Comparison of ENCODE assay signal across 21 mouse cellular contexts in genomic region chr7:138567352-138567751, GRCm38 (mm10).
DNase-seq lines count a peak whose midpoint lies in the region; ATAC-seq lines count a peak whose summit lies in the region.
"Had no signal": no experiment of that assay in that cellular context is flagged by ENCODE, and none has a peak within 500 bp of the region (broad histone marks: within the 10 kb centered on the region; RNA-seq: fewer than 3 reads in every experiment).

No protein-coding gene starts in this region.

- H3K4me3 ChIP-seq in kidney, embryonic 14.5 days (ENCODE audit: low read length), result no peak overlapping the region
- no peak overlapping the region for H3K4me3 ChIP-seq in kidney, embryonic 16.5 days (ENCODE audit: low read length)
- H3K4me3 ChIP-seq: forebrain, embryonic 13.5 days; forebrain, embryonic 15.5 days had no signal

- peak; percentile 69; the same call in 1 of the 2 replicates for ATAC-seq in kidney, embryonic 14.5 days (ENCODE audit: low FRiP score, low TSS enrichment)
- ATAC-seq in kidney, embryonic 16.5 days (ENCODE audit: low FRiP score, low TSS enrichment), result peak; percentile 75; the same call in 1 of the 2 replicates
- ATAC-seq: activated CD4-positive, CD25-positive, alpha-beta regulatory T cell, adult 4 months; CD4-positive, CD25-positive, alpha-beta regulatory T cell, adult 4 months; forebrain, embryonic 13.5 days; forebrain, embryonic 15.5 days; forebrain, postnatal 0 days; Patski had no signal

- no peaks in the 10 kb centered on the region for H3K9me3 ChIP-seq in kidney, embryonic 14.5 days (ENCODE audit: control insufficient read depth, low read length)
- H3K9me3 ChIP-seq in kidney, embryonic 16.5 days (ENCODE audit: low read length), result no peaks in the 10 kb centered on the region
- H3K9me3 ChIP-seq: forebrain, embryonic 13.5 days; forebrain, embryonic 15.5 days had no signal

- peak; percentile 4 for DNase-seq in adrenal gland, adult 2 months
- DNase-seq in adrenal gland, adult 8-10 months, result no peak
- DNase-seq in kidney, adult 8-10 months, result no peak
- no peak for DNase-seq in kidney, adult 18-20 months
- DNase-seq: adrenal gland, postnatal 14 days; adrenal gland, postnatal 36 days; B cell, adult 2 months; cerebellum, adult 11-12 months; cerebellum, adult 2 months; cerebellum, adult 9-10 months; cerebellum, postnatal 10 days; cerebellum, postnatal 25 days; forebrain, postnatal 0 days had no signal

- H3K27me3 ChIP-seq in kidney, embryonic 14.5 days (ENCODE audit: control insufficient read depth, insufficient read depth, low read length), result no peaks in the 10 kb centered on the region
- H3K27me3 ChIP-seq in kidney, embryonic 16.5 days (ENCODE audit: insufficient read depth, low read length), result no peaks in the 10 kb centered on the region
- H3K27me3 ChIP-seq: forebrain, embryonic 13.5 days; forebrain, embryonic 15.5 days; Patski had no signal

- H3K4me2 ChIP-seq in kidney, embryonic 14.5 days (replicated peaks; ENCODE audit: low read depth, low read length), result no peak overlapping the region
- H3K4me2 ChIP-seq in kidney, embryonic 16.5 days (replicated peaks; ENCODE audit: low read depth, low read length), result no peak overlapping the region
- H3K4me2 ChIP-seq: forebrain, embryonic 13.5 days; forebrain, embryonic 15.5 days had no signal

- H3K9ac ChIP-seq in kidney, embryonic 14.5 days (ENCODE audit: low read depth, low read length), result no peak overlapping the region
- no peak overlapping the region for H3K9ac ChIP-seq in kidney, embryonic 16.5 days (replicated peaks; ENCODE audit: low read length)
- H3K9ac ChIP-seq: forebrain, embryonic 13.5 days; forebrain, embryonic 15.5 days; forebrain, postnatal 0 days had no signal

- no peaks in the 10 kb centered on the region for H3K36me3 ChIP-seq in kidney, embryonic 14.5 days (ENCODE audit: control insufficient read depth, insufficient read depth, low read length)
- H3K36me3 ChIP-seq in kidney, embryonic 16.5 days (ENCODE audit: insufficient read depth, low read length), result no peaks in the 10 kb centered on the region
- H3K36me3 ChIP-seq: forebrain, embryonic 15.5 days; G1E had no signal

- H3K27ac ChIP-seq in kidney, embryonic 14.5 days (ENCODE audit: low read depth, low read length), result 0 out of 2 replicates have a peak overlapping the region, but pooled peaks have one; percentile 6
- no peak overlapping the region for H3K27ac ChIP-seq in kidney, embryonic 16.5 days (ENCODE audit: low read length)
- H3K27ac ChIP-seq: forebrain, embryonic 13.5 days; forebrain, embryonic 15.5 days had no signal

- WGBS in kidney, embryonic 14.5 days, result 52% methylated on average over 3 of the region's 3 CpGs
- WGBS in kidney, embryonic 16.5 days, result 45% methylated on average over 3 of the region's 3 CpGs

- no peaks in the 10 kb centered on the region for H3K4me1 ChIP-seq in kidney, embryonic 14.5 days (ENCODE audit: control insufficient read depth, insufficient read depth, low read length)
- no peaks in the 10 kb centered on the region; the same call in 1 of the 2 replicates for H3K4me1 ChIP-seq in kidney, embryonic 16.5 days (ENCODE audit: insufficient read depth, low read length)
- H3K4me1 ChIP-seq: forebrain, embryonic 13.5 days; forebrain, embryonic 15.5 days had no signal
